Mouse (Mus musculus): Measurements from ENCODE around the gene Fam189b. TPM values are rescaled to one million over a fixed set of nuclear protein-coding genes. Genes with fewer than 3 reads are reported as not detected.
"Not testable (repeated sequence)": the region's sequence is repeated elsewhere in the genome, so short reads cannot be mapped to it uniquely, and the experiment has no call there.

The Fam189b gene
- polyA plus RNA-seq, 2 experiments: 34.5 to 95.5 TPM

GRCm38 (mm10) chr3:89210731-89211130 is 27.8 kb downstream of the Fam189b start:
- H3K4me3 ChIP-seq (replicated peaks; ENCODE audit: low read length): no peak overlapping the region
- no peaks in the 10 kb centered on the region for H3K9me3 ChIP-seq (ENCODE audit: control insufficient read depth, low read length)
- 76% methylated on average over 7 of the region's 7 CpGs for WGBS
- peak; percentile 23 for DNase-seq (ENCODE audit: low spot score)
- H3K4me2 ChIP-seq (replicated peaks; ENCODE audit: low read depth, low read length, severe bottlenecking): no peak overlapping the region
- H3K27me3 ChIP-seq (ENCODE audit: control insufficient read depth, insufficient read depth, low read length): no peaks in the 10 kb centered on the region
- H3K9ac ChIP-seq (ENCODE audit: low read depth, low read length, severe bottlenecking): no peak overlapping the region
- TF ChIP-seq POLR2A (IDR thresholded peaks at IDR 0.05; ENCODE audit: borderline replicate concordance, extremely low read depth, insufficient read depth, insufficient read length): no peak
- H3K27ac ChIP-seq (replicated peaks; ENCODE audit: low read depth, low read length): peak overlapping the region; percentile 8; the same call in 1 of the 2 replicates
- H3K36me3 ChIP-seq (ENCODE audit: control insufficient read depth, insufficient read depth, low read length): peaks cover 49% of the 10 kb centered on the region
- peaks cover 16% of the 10 kb centered on the region for H3K4me1 ChIP-seq (ENCODE audit: control insufficient read depth, insufficient read depth, low read length)
- ATAC-seq (ENCODE audit: low FRiP score, low read depth): no peak

- Histone ChIP-seq H3K4me3 (replicated peaks; ENCODE audit: low read length) (peak overlapping the region; percentile 85), H3K27me3 (ENCODE audit: control insufficient read depth, insufficient read depth, low read length) (no peaks in the 10 kb centered on the region), H3K4me1 (ENCODE audit: control insufficient read depth, insufficient read depth, low read length) (peaks cover 20% of the 10 kb centered on the region), H3K4me2 (replicated peaks; ENCODE audit: low read depth, low read length, severe bottlenecking) (peak overlapping the region; percentile 86), H3K9ac (ENCODE audit: low read depth, low read length, severe bottlenecking) (peak overlapping the region; percentile 90), H3K27ac (replicated peaks; ENCODE audit: low read depth, low read length) (peak overlapping the region; percentile 99), H3K36me3 (ENCODE audit: control insufficient read depth, insufficient read depth, low read length) (peaks cover 17% of the 10 kb centered on the region), H3K9me3 (ENCODE audit: control insufficient read depth, low read length) (no peaks in the 10 kb centered on the region)
- 0% methylated on average over 66 of the region's 69 CpGs for WGBS
- peak; percentile 92 for ATAC-seq (ENCODE audit: low FRiP score, low read depth)
- peak; percentile 95 for DNase-seq (ENCODE audit: low spot score)
- TF ChIP-seq POLR2A (IDR thresholded peaks at IDR 0.05; ENCODE audit: borderline replicate concordance, extremely low read depth, insufficient read depth, insufficient read length): 0 out of 2 replicates have a peak, but pooled peaks have one; percentile 57
These were observed 31.0 kb downstream of the Fam189b start for GRCm38 (mm10) chr3:89213803-89214530.

DNA sequence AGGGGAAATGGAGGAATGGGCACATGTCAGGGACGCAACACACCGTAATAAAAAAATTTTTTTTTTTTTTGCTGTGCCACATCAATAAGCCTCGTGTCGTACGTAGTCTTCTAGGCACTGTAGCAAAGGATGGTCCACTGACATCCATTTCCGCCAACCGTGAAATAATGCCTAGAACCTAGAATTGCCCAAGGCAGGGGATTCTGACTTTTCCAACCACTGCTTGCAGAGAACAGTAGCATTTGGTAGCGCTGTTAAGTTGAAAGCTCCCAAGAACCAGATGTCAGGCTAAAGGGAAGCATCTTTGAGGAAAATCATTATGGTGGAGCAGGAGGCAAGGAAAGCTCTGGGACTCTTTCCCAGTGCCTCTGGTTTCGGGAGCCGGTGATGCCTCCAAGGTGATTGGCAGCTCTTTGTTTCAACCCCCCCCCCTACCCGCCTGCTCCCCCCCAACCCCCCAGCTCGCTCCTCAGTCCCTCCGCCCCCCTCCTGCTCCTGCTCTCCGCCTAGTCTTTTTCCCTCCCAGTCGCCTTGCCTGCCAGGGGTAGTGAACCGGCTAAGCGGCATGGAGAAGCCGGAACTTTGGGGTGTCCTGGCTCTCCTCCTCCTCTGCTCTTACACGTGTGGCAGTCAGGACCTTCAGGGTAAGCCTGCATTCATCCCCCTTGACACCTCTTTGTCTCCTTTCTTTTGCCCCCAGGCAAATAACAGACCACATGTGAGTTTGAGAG is 31.9 kb downstream of the Fam189b start, which contains the start of gene Thbs3:
TSS of gene Thbs3 (plus strand) at position 500 of the 731 bp plus-strand sequence.
- peaks cover 17% of the 10 kb centered on the region for H3K36me3 ChIP-seq (ENCODE audit: control insufficient read depth, insufficient read depth, low read length)
- peaks cover 20% of the 10 kb centered on the region for H3K4me1 ChIP-seq (ENCODE audit: control insufficient read depth, insufficient read depth, low read length)
- peak; percentile 5; the same call in 1 of the 2 replicates for ATAC-seq (ENCODE audit: low FRiP score, low read depth)
- no peaks in the 10 kb centered on the region for H3K27me3 ChIP-seq (ENCODE audit: control insufficient read depth, insufficient read depth, low read length)
- H3K4me3 ChIP-seq (replicated peaks; ENCODE audit: low read length): peak within 1 kb of the TSS; percentile 85
- H3K4me2 ChIP-seq (replicated peaks; ENCODE audit: low read depth, low read length, severe bottlenecking): peak within 1 kb of the TSS; percentile 86
- 3% methylated on average over 17 of the region's 19 CpGs for WGBS
- H3K9me3 ChIP-seq (ENCODE audit: control insufficient read depth, low read length): no peaks in the 10 kb centered on the region
- H3K27ac ChIP-seq (replicated peaks; ENCODE audit: low read depth, low read length): peak within 1 kb of the TSS; percentile 99
- DNase-seq (ENCODE audit: low spot score): peak; percentile 66
- H3K9ac ChIP-seq (ENCODE audit: low read depth, low read length, severe bottlenecking): peak within 1 kb of the TSS; percentile 90
- TF ChIP-seq POLR2A (IDR thresholded peaks at IDR 0.05; ENCODE audit: borderline replicate concordance, extremely low read depth, insufficient read depth, insufficient read length): no peak

DNA sequence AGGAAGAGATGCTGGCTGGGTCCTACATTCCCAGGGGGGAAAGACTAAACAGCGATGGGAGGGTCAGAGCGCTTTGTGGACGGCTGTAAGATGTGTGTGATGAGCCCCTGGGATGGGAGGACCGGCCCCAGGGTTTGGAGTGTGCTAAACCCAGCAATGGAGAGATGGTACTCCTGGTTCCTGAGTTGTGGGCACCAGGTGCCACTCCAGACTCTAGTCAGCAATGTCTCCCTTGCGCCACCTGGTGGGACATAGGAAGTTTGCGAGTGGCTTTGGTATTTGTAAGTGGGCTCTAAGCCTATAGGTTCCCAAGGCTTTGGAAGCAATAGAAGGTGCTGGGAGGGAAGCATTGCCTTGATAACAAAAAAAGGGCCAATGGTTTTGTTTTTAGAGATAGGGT is 32.9 kb downstream of the Fam189b start:
- peak; percentile 93 for DNase-seq (ENCODE audit: low spot score)
- ATAC-seq (ENCODE audit: low FRiP score, low read depth): peak; percentile 20; the same call in 1 of the 2 replicates

DNA sequence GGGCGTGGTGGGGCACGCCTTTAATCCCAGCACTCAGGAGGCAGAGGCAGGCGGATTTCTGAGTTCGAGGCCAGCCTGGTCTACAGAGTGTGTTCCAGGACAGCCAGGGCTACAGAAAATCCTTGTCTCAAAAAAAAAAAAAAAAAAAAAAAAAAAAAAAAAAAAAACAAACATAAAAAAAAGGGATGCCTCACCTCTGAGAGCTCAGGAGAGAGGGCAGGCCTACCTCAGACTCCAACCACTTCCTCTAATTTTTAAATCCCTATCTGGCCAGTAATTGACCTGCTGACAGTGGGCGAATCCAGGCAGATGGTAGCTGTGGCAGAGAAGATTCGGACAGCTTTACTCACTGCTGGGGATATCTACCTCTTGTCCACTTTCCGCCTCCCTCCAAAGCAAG is 33.5 kb downstream of the Fam189b start:
- DNase-seq (ENCODE audit: low spot score); ATAC-seq (ENCODE audit: low FRiP score, low read depth); H3K27ac ChIP-seq (replicated peaks; ENCODE audit: low read depth, low read length); H3K27me3 ChIP-seq (ENCODE audit: control insufficient read depth, insufficient read depth, low read length); H3K4me3 ChIP-seq (replicated peaks; ENCODE audit: low read length); H3K9me3 ChIP-seq (ENCODE audit: control insufficient read depth, low read length); H3K9ac ChIP-seq (ENCODE audit: low read depth, low read length, severe bottlenecking): not testable (repeated sequence)
- peaks cover 20% of the 10 kb centered on the region for H3K4me1 ChIP-seq (ENCODE audit: control insufficient read depth, insufficient read depth, low read length)
- WGBS: 71% methylated on average over 7 of the region's 7 CpGs
- peaks cover 16% of the 10 kb centered on the region; the same call in 1 of the 2 replicates for H3K36me3 ChIP-seq (ENCODE audit: control insufficient read depth, insufficient read depth, low read length)
- H3K4me2 ChIP-seq (replicated peaks; ENCODE audit: low read depth, low read length, severe bottlenecking): peak overlapping the region; percentile 86

More for the DNA sequence above, 32.9 kb downstream of the Fam189b start:
- Histone ChIP-seq H3K27me3 (ENCODE audit: control insufficient read depth, insufficient read depth, low read length) (no peaks in the 10 kb centered on the region), H3K4me2 (replicated peaks; ENCODE audit: low read depth, low read length, severe bottlenecking) (peak overlapping the region; percentile 86), H3K36me3 (ENCODE audit: control insufficient read depth, insufficient read depth, low read length) (peaks cover 12% of the 10 kb centered on the region; the same call in 1 of the 2 replicates), H3K4me3 (replicated peaks; ENCODE audit: low read length) (peak overlapping the region; percentile 85), H3K4me1 (ENCODE audit: control insufficient read depth, insufficient read depth, low read length) (peaks cover 20% of the 10 kb centered on the region), H3K9me3 (ENCODE audit: control insufficient read depth, low read length) (no peaks in the 10 kb centered on the region), H3K27ac (replicated peaks; ENCODE audit: low read depth, low read length) (peak overlapping the region; percentile 99; the same call in 1 of the 2 replicates), H3K9ac (ENCODE audit: low read depth, low read length, severe bottlenecking) (peak overlapping the region; percentile 90; the same call in 1 of the 2 replicates)
- TF ChIP-seq POLR2A (IDR thresholded peaks at IDR 0.05; ENCODE audit: borderline replicate concordance, extremely low read depth, insufficient read depth, insufficient read length): no peak
- 2% methylated on average over 6 of the region's 6 CpGs for WGBS

Data from limb, embryonic 14.5 days (tissue).